12 mouse cellular contexts compared by ENCODE assay signal in the genomic region with DNA sequence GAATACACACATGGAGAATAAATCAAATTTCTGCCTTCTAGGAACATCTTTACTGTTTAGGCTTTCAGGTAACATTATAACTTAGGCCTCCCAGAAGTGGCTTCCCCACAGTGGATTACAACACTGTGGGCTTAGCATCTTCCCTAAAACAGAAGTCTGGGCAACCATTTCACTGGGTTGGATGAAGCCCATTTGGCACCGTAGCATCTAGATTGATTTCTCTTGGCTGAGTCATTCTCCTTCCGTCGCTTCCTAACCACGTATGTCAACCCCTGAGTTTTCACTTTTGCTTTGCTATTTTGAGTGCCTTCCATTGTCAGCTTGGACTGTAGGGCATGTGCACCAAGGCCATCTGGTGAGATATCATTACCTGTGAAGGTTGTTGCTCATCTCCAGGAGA.
"Had no signal": no experiment of that assay in that cellular context is flagged by ENCODE, and none has a peak within 500 bp of the region (broad histone marks: within the 10 kb centered on the region; RNA-seq: fewer than 3 reads in every experiment).

No protein-coding gene starts in this region.

- H3K9ac ChIP-seq: limb, embryonic 15.5 days; liver, embryonic 14.5 days; midbrain, embryonic 12.5 days; neural tube, embryonic 13.5 days; stomach, embryonic 15.5 days had no signal

- H3K4me1 ChIP-seq: limb, embryonic 15.5 days; neural tube, embryonic 13.5 days; stomach, embryonic 15.5 days had no signal

- DNase-seq: kidney, postnatal 10 days; kidney, postnatal 4 days; lung, adult 18-20 months; thymus, adult 2 months; thymus, postnatal 25 days had no signal

- ATAC-seq: midbrain, embryonic 16.5 days had no signal

- H3K9me3 ChIP-seq: limb, embryonic 15.5 days; midbrain, embryonic 12.5 days; neural tube, embryonic 13.5 days; stomach, embryonic 15.5 days had no signal

- H3K27me3 ChIP-seq: limb, embryonic 15.5 days; midbrain, embryonic 12.5 days; neural tube, embryonic 13.5 days; stomach, embryonic 15.5 days had no signal

- H3K4me3 ChIP-seq: layer of hippocampus, adult 2 months; limb, embryonic 15.5 days; midbrain, embryonic 12.5 days; neural tube, embryonic 13.5 days; stomach, embryonic 15.5 days had no signal

- H3K4me2 ChIP-seq: limb, embryonic 15.5 days; midbrain, embryonic 12.5 days; neural tube, embryonic 13.5 days; stomach, embryonic 15.5 days had no signal

- H3K36me3 ChIP-seq: limb, embryonic 15.5 days; midbrain, embryonic 12.5 days; neural tube, embryonic 13.5 days; stomach, embryonic 15.5 days had no signal

- H3K27ac ChIP-seq: layer of hippocampus, adult 2 months; limb, embryonic 15.5 days; liver, embryonic 14.5 days; midbrain, embryonic 12.5 days; neural tube, embryonic 13.5 days; stomach, embryonic 15.5 days had no signal
